Mouse (Mus musculus): Measurements from ENCODE around the gene Rnase11.

The Rnase11 gene

GRCm38 (mm10) chr14:51007914-51008713, 41.8 kb downstream of the Rnase11 start:
- no peak for DNase-seq

- no peak for DNase-seq
Measured at GRCm38 (mm10) chr14:51007152-51007801, 42.7 kb downstream of the Rnase11 start, which contains the start of gene Rnase10. TSS of gene Rnase10 (plus strand) at chr14:51007751.

Measured in spleen, adult 18-20 months (tissue).